Comparison of ENCODE assay signal across 26 mouse cellular contexts in the genomic region with DNA sequence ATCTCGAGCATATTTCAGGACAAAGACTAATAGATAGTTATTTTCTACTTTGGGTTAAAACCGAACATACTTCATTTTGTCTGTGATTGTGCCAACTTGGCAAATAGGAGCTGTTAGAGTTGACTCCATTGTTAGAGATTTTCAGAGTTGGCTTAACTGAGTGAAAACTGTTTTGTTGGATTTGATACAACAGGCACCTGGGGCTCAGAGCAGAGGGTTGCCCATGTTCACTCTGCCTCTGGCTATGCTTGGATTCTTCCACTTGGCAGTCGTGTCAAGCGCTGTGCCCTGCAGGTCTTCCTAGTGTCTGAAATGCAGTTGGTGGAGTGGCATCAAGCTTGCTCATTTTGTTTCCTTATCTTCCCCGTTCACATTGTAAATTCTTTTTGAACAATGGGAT.
A peak's percentile ranks its signal among the peaks of the same experiment; 100 is the strongest.
DNase-seq lines count a peak whose midpoint lies in the region; ATAC-seq and TF ChIP-seq lines count a peak whose summit lies in the region.
"Had no signal": no experiment of that assay in that cellular context is flagged by ENCODE, and none has a peak within 500 bp of the region (broad histone marks: within the 10 kb centered on the region; RNA-seq: fewer than 3 reads in every experiment).

No protein-coding gene starts in this region.

- H3K4me1 ChIP-seq in forebrain, embryonic 14.5 days (ENCODE audit: control insufficient read depth, insufficient read depth, low read length) = no peaks in the 10 kb centered on the region
- no peaks in the 10 kb centered on the region for H3K4me1 ChIP-seq in forebrain, embryonic 16.5 days (replicated peaks; ENCODE audit: control insufficient read depth, insufficient read depth, low read length)
- H3K4me1 ChIP-seq: embryonic facial prominence, embryonic 10.5 days; embryonic facial prominence, embryonic 13.5 days; forebrain, embryonic 12.5 days; intestine, embryonic 15.5 days had no signal

- no peaks in the 10 kb centered on the region for H3K27me3 ChIP-seq in forebrain, embryonic 14.5 days (replicated peaks; ENCODE audit: control insufficient read depth, insufficient read depth, low read length)
- H3K27me3 ChIP-seq in forebrain, embryonic 16.5 days (replicated peaks; ENCODE audit: control insufficient read depth, insufficient read depth, low read length) = no peaks in the 10 kb centered on the region
- H3K27me3 ChIP-seq: embryonic facial prominence, embryonic 13.5 days; forebrain, embryonic 12.5 days; intestine, embryonic 15.5 days had no signal

- ATAC-seq in forebrain, embryonic 14.5 days = no peak
- no peak for ATAC-seq in forebrain, embryonic 16.5 days
- ATAC-seq: activated CD4-positive, CD25-positive, alpha-beta regulatory T cell, adult 4 months; CD4-positive, CD25-positive, alpha-beta regulatory T cell, adult 4 months; forebrain, postnatal 0 days; intestine, embryonic 15.5 days had no signal

- no peak for TF ChIP-seq POLR2A in brain, embryonic 14.5 days (IDR thresholded peaks at IDR 0.05; ENCODE audit: borderline replicate concordance, extremely low read depth, insufficient read depth, insufficient read length, poor library complexity, severe bottlenecking)

- WGBS in forebrain, embryonic 14.5 days = 74% methylated on average over 5 of the region's 5 CpGs
- WGBS in forebrain, embryonic 16.5 days = 68% methylated on average over 5 of the region's 5 CpGs

- TF ChIP-seq CTCF in brain, embryonic 14.5 days (IDR thresholded peaks at IDR 0.05; ENCODE audit: borderline replicate concordance, extremely low read depth, insufficient read depth, insufficient read length) = no peak

- peak; percentile 14 for DNase-seq in forebrain, embryonic 14.5 days (ENCODE audit: low spot score)
- peak; percentile 41 for DNase-seq in left cerebral cortex, postnatal 4 days
- no peak for DNase-seq in left cerebral cortex, adult 18-20 months (ENCODE audit: low spot score in 2 of 2)
- DNase-seq in brain, embryonic 14.5 days (ENCODE audit: low read depth) = peak; percentile 39
- DNase-seq in adrenal gland, adult 2 months = no peak
- DNase-seq: adrenal gland, postnatal 10 days; adrenal gland, postnatal 36 days; cerebellum, adult 18-20 months; cerebellum, adult 9-10 months; cerebellum, postnatal 36 days; embryo, embryonic 11 days; forebrain, postnatal 0 days; gastrocnemius, adult 2 months; gastrocnemius, postnatal 14 days; heart, adult 11 months; kidney, adult 11 months had no signal

- no peak overlapping the region for H3K4me2 ChIP-seq in forebrain, embryonic 14.5 days (ENCODE audit: low read length)
- H3K4me2 ChIP-seq in forebrain, embryonic 16.5 days (ENCODE audit: low read length) = no peak overlapping the region
- H3K4me2 ChIP-seq: embryonic facial prominence, embryonic 13.5 days; forebrain, embryonic 12.5 days; heart, embryonic 11.5 days; hindbrain, embryonic 14.5 days; intestine, embryonic 15.5 days had no signal

- H3K36me3 ChIP-seq in forebrain, embryonic 14.5 days (ENCODE audit: control insufficient read depth, insufficient read depth, low read length) = no peaks in the 10 kb centered on the region
- no peaks in the 10 kb centered on the region for H3K36me3 ChIP-seq in forebrain, embryonic 16.5 days (ENCODE audit: control insufficient read depth, insufficient read depth)
- H3K36me3 ChIP-seq: embryonic facial prominence, embryonic 10.5 days; embryonic facial prominence, embryonic 13.5 days; forebrain, embryonic 12.5 days; intestine, embryonic 15.5 days had no signal

- H3K4me3 ChIP-seq in forebrain, embryonic 14.5 days (ENCODE audit: low read depth, low read length) = no peak overlapping the region
- no peak overlapping the region for H3K4me3 ChIP-seq in forebrain, embryonic 16.5 days (replicated peaks; ENCODE audit: low read length)
- H3K4me3 ChIP-seq: embryonic facial prominence, embryonic 10.5 days; embryonic facial prominence, embryonic 13.5 days; erythroblast, embryonic 14.5 days; forebrain, embryonic 12.5 days; gastrocnemius, adult 2 months; intestine, embryonic 15.5 days had no signal

- no peaks in the 10 kb centered on the region for H3K9me3 ChIP-seq in forebrain, embryonic 14.5 days (replicated peaks; ENCODE audit: control insufficient read depth, low read length)
- no peaks in the 10 kb centered on the region for H3K9me3 ChIP-seq in forebrain, embryonic 16.5 days (ENCODE audit: control insufficient read depth, low read length)
- H3K9me3 ChIP-seq: embryonic facial prominence, embryonic 10.5 days; embryonic facial prominence, embryonic 13.5 days; forebrain, embryonic 12.5 days; intestine, embryonic 15.5 days had no signal

- H3K27ac ChIP-seq in forebrain, embryonic 14.5 days (ENCODE audit: low read depth, low read length) = no peak overlapping the region
- H3K27ac ChIP-seq in forebrain, embryonic 16.5 days (ENCODE audit: low read length) = no peak overlapping the region
- H3K27ac ChIP-seq: embryonic facial prominence, embryonic 10.5 days; embryonic facial prominence, embryonic 13.5 days; forebrain, embryonic 12.5 days; gastrocnemius, adult 2 months; hindbrain, embryonic 14.5 days; intestine, embryonic 15.5 days had no signal

- intact Hi-C loops in left cerebral cortex, postnatal 4 days (cut with DNase I) = no loop called here

- no peak overlapping the region for H3K9ac ChIP-seq in forebrain, embryonic 14.5 days (ENCODE audit: low read length)
- H3K9ac ChIP-seq in forebrain, embryonic 16.5 days (replicated peaks; ENCODE audit: low read depth, low read length) = no peak overlapping the region
- H3K9ac ChIP-seq: embryonic facial prominence, embryonic 13.5 days; forebrain, embryonic 12.5 days; forebrain, postnatal 0 days; hindbrain, embryonic 14.5 days; intestine, embryonic 15.5 days had no signal

Comparison
In these comparisons a context has a peak if more than half of its experiments do, and no peak if none do; other contexts are left out.
1. DNase-seq: peak in forebrain, embryonic 14.5 days (single experiment), left cerebral cortex, postnatal 4 days (single experiment) and brain, embryonic 14.5 days (single experiment); none in left cerebral cortex, adult 18-20 months (0 of 2) and adrenal gland, adult 2 months (single experiment).